Mouse (Mus musculus) cerebellum, adult 18-20 months (tissue): ENCODE data around the gene 9230112D13Rik.

ENCODE experiments used
- DNase-seq, 2 experiments: peaks; one replicate each; pipeline ENCODE4 v3.0.0; 2021

Gene 9230112D13Rik

GRCm38 (mm10) chr14:34497346-34497745, 25.3 kb downstream of the 9230112D13Rik start:
- DNase-seq: no peak

- no peak for DNase-seq
Observed at GRCm38 (mm10) chr14:34493682-34494081, 28.9 kb downstream of the 9230112D13Rik start.

- no peak for DNase-seq
Observed at GRCm38 (mm10) chr14:34492688-34493087, 29.9 kb downstream of the 9230112D13Rik start.

- no peak for DNase-seq
Observed at GRCm38 (mm10) chr14:34490965-34491364, 31.6 kb downstream of the 9230112D13Rik start.

GRCm38 (mm10) chr14:34489928-34490327, 32.7 kb downstream of the 9230112D13Rik start:
- DNase-seq: no peak

GRCm38 (mm10) chr14:34486169-34486568, 36.4 kb downstream of the 9230112D13Rik start:
- no peak for DNase-seq

GRCm38 (mm10) chr14:34483469-34484341, 38.9 kb downstream of the 9230112D13Rik start:
- DNase-seq: no peak

- DNase-seq: no peak
Observed at GRCm38 (mm10) chr14:34471591-34471990, 51.0 kb downstream of the 9230112D13Rik start.

- DNase-seq: no peak
Observed at GRCm38 (mm10) chr14:34466291-34466690, 56.3 kb downstream of the 9230112D13Rik start.
